Mouse (Mus musculus) v-Abl transformed pro-B cells (cell line): Measurements from ENCODE around the gene Cox6b2.

Experiments
- in situ Hi-C, 2 experiments: fragments of 400-800 bp; cut with MboI; formaldehyde crosslinking; loops; one replicate each; pipeline ENCODE4 v1.15.1; 2025; ENCODE audit not compliant: unreplicated experiment in 2 of 2

Gene Cox6b2

GRCm38 (mm10) chr7:4752821-4753570 lies at the start of gene Cox6b2:
Gene Cox6b2 (minus strand): TSS chr7:4753094.
- in situ Hi-C loops: no loop called here

- in situ Hi-C loops: loop anchor here (5.0 to 25.0 kb wide), 3 partner anchors 223 to 665 kb away; partner anchors contain the start of genes Leng8 (in 2 of the 2), Ccdc106 (in 1 of the 2) and Zfp865 (in 1 of the 2)
These were observed 49.4 kb upstream of the Cox6b2 start for GRCm38 (mm10) chr7:4802247-4802646.

GRCm38 (mm10) chr7:4795767-4796433 lies 43.0 kb upstream of the Cox6b2 start:
- in situ Hi-C loops: loop anchor here (5.0 to 10.0 kb wide), 4 partner anchors 149 to 1379 kb away; partner anchors contain the start of gene Zfp444 (in 1 of the 2)

- in situ Hi-C loops: loop anchor here (5.0 to 10.0 kb wide), 4 partner anchors 150 to 1380 kb away; partner anchors contain the start of gene Zfp444 (in 1 of the 2)
These were observed 41.8 kb upstream of the Cox6b2 start for GRCm38 (mm10) chr7:4794631-4795168.

GRCm38 (mm10) chr7:4793674-4794073 lies 40.8 kb upstream of the Cox6b2 start:
- in situ Hi-C loops: loop anchor here (10.0 kb wide), 2 partner anchors 151 to 1381 kb away; partner anchors contain the start of gene Zfp444 (in 1 of the 2)

- in situ Hi-C loops: loop anchor here (10.0 kb wide), 2 partner anchors 152 to 1382 kb away; partner anchors contain the start of gene Zfp444 (in 1 of the 2)
These were observed 40.4 kb upstream of the Cox6b2 start for GRCm38 (mm10) chr7:4793248-4793647.

GRCm38 (mm10) chr7:4792278-4793212 lies 39.7 kb upstream of the Cox6b2 start, which contains the start of gene Rpl28:
Gene Rpl28 (plus strand): TSS chr7:4792874.
- in situ Hi-C loops: loop anchor here (10.0 kb wide), 2 partner anchors 152 to 1382 kb away; partner anchors contain the start of gene Zfp444 (in 1 of the 2)

- in situ Hi-C loops: loop anchor here in 1 of 2 experiments (5.0 kb wide), 1 partner anchor 42 kb away; no protein-coding TSS in a partner anchor
These were observed 36.6 kb upstream of the Cox6b2 start, which contains the start of gene Tmem238 for GRCm38 (mm10) chr7:4789436-4789935. Gene Tmem238 (minus strand): TSS chr7:4789656.

GRCm38 (mm10) chr7:4788499-4789435 lies 35.9 kb upstream of the Cox6b2 start:
- in situ Hi-C loops: loop anchor here in 1 of 2 experiments (5.0 kb wide), 1 partner anchor 41 kb away; no protein-coding TSS in a partner anchor

GRCm38 (mm10) chr7:4783667-4784268 lies 30.9 kb upstream of the Cox6b2 start:
- in situ Hi-C loops: loop anchor here in 1 of 2 experiments (5.0 kb wide), 2 partner anchors 36 to 71 kb away; no protein-coding TSS in a partner anchor

GRCm38 (mm10) chr7:4782759-4783158 lies 29.9 kb upstream of the Cox6b2 start, which contains the start of the genes Il11 and Tmem190:
Gene Il11 (minus strand): TSS chr7:4782859.
Gene Tmem190 (plus strand): TSS chr7:4782937.
- in situ Hi-C loops: loop anchor here in 1 of 2 experiments (5.0 kb wide), 2 partner anchors 35 to 70 kb away; no protein-coding TSS in a partner anchor

GRCm38 (mm10) chr7:4782130-4782529 lies 29.2 kb upstream of the Cox6b2 start:
- in situ Hi-C loops: loop anchor here in 1 of 2 experiments (5.0 kb wide), 2 partner anchors 35 to 70 kb away; no protein-coding TSS in a partner anchor

GRCm38 (mm10) chr7:4779921-4780320 lies 27.0 kb upstream of the Cox6b2 start:
- in situ Hi-C loops: loop anchor here in 1 of 2 experiments (5.0 kb wide), 2 partner anchors 33 to 68 kb away; no protein-coding TSS in a partner anchor

- in situ Hi-C loops: no loop called here
These were observed 25.1 kb upstream of the Cox6b2 start for GRCm38 (mm10) chr7:4777851-4778637.

- in situ Hi-C loops: no loop called here
These were observed 24.3 kb upstream of the Cox6b2 start for GRCm38 (mm10) chr7:4776861-4777830.
